In genomic region chr4:56864417-56865001, GRCm38 (mm10) we compare ENCODE assay signal across 8 mouse cellular contexts. TPM values are rescaled to one million over a fixed set of nuclear protein-coding genes. Genes with fewer than 3 reads are reported as not detected.
A peak's percentile ranks its signal among the peaks of the same experiment; 100 is the strongest.
DNase-seq lines count a peak whose midpoint lies in the region; ATAC-seq and TF ChIP-seq lines count a peak whose summit lies in the region.

No protein-coding gene starts in this region.

- H3K36me3 ChIP-seq in G1E (replicated peaks), result peaks cover 20% of the 10 kb centered on the region
- no peaks in the 10 kb centered on the region for H3K36me3 ChIP-seq in heart, postnatal 0 days (replicated peaks; ENCODE audit: control insufficient read depth, insufficient read depth, low read length)
- no peaks in the 10 kb centered on the region for H3K36me3 ChIP-seq in lung, embryonic 16.5 days (ENCODE audit: control insufficient read depth, insufficient read depth, low read length)

- peak overlapping the region; percentile 78 for H3K4me3 ChIP-seq in G1E (ENCODE audit: low read depth, low read length)
- peak overlapping the region; percentile 76 for H3K4me3 ChIP-seq in heart, postnatal 0 days (ENCODE audit: low read depth, low read length)
- H3K4me3 ChIP-seq in lung, embryonic 16.5 days (ENCODE audit: low read length), result peak overlapping the region; percentile 71

- H3K27ac ChIP-seq in heart, postnatal 0 days (ENCODE audit: low read depth), result peak overlapping the region; percentile 91
- peak overlapping the region; percentile 79 for H3K27ac ChIP-seq in lung, embryonic 16.5 days (ENCODE audit: low read length)

- no peaks in the 10 kb centered on the region for H3K9me3 ChIP-seq in G1E (replicated peaks)
- H3K9me3 ChIP-seq in heart, postnatal 0 days (replicated peaks; ENCODE audit: control insufficient read depth, low read length), result no peaks in the 10 kb centered on the region
- no peaks in the 10 kb centered on the region for H3K9me3 ChIP-seq in lung, embryonic 16.5 days (ENCODE audit: control insufficient read depth, low read length)

- peak overlapping the region; percentile 86 for H3K4me2 ChIP-seq in heart, postnatal 0 days (ENCODE audit: low read depth, low read length)
- H3K4me2 ChIP-seq in lung, embryonic 16.5 days (ENCODE audit: low read depth, low read length), result peak overlapping the region; percentile 90

- ATAC-seq in cerebellum, adult (ENCODE audit: insufficient number of reproducible peaks, low FRiP score, low TSS enrichment), result peak; percentile 57
- ATAC-seq in G1E (ENCODE audit: extremely low read depth, insufficient number of reproducible peaks, low FRiP score, poor library complexity, severe bottlenecking), result no peak
- ATAC-seq in heart, postnatal 0 days (ENCODE audit: insufficient read depth, low read depth), result peak; percentile 49
- ATAC-seq in lung, embryonic 16.5 days (ENCODE audit: low read depth), result peak; percentile 56

- DNase-seq in cerebellum, adult 9-11 months, result no peak
- peak; percentile 16 for DNase-seq in G1E (ENCODE audit: low spot score)
- DNase-seq in embryo, embryonic 9.5 days (ENCODE audit: extremely low spot score), result peak; percentile 58
- peak; percentile 57 for DNase-seq in heart, postnatal 0 days (ENCODE audit: low spot score)
- peak; percentile 28 to 30 for DNase-seq in layer of hippocampus, postnatal 25 days (ENCODE audit: extremely low spot score in 1 of 2, low spot score in 1 of 2)
- peak; percentile 41 to 56 for DNase-seq in right cerebral cortex, adult 2 months (ENCODE audit: low spot score in 2 of 2)

- H3K27me3 ChIP-seq in G1E (ENCODE audit: insufficient read depth, low read length), result no peaks in the 10 kb centered on the region
- no peaks in the 10 kb centered on the region for H3K27me3 ChIP-seq in heart, postnatal 0 days (ENCODE audit: control insufficient read depth, insufficient read depth, low read length)
- H3K27me3 ChIP-seq in lung, embryonic 16.5 days (ENCODE audit: control insufficient read depth, insufficient read depth, low read depth, low read length), result no peaks in the 10 kb centered on the region

- peaks cover 38% of the 10 kb centered on the region for H3K4me1 ChIP-seq in G1E (ENCODE audit: insufficient read depth, low read depth, low read length)
- peaks cover 27% of the 10 kb centered on the region for H3K4me1 ChIP-seq in heart, postnatal 0 days (ENCODE audit: control insufficient read depth, insufficient read depth)
- peaks cover 9% of the 10 kb centered on the region; the same call in 1 of the 2 replicates for H3K4me1 ChIP-seq in lung, embryonic 16.5 days (replicated peaks; ENCODE audit: control insufficient read depth, insufficient read depth, low read length)

- no peak for TF ChIP-seq EP300 in heart, postnatal 0 days (IDR thresholded peaks at IDR 0.05; ENCODE audit: low read depth)

- 1% methylated on average over 44 of the region's 49 CpGs for WGBS in heart, postnatal 0 days
- under 1% methylated on average over 48 of the region's 49 CpGs for WGBS in lung, embryonic 16.5 days

- peak overlapping the region; percentile 76 for H3K9ac ChIP-seq in heart, postnatal 0 days (replicated peaks; ENCODE audit: low read depth, low read length)
- H3K9ac ChIP-seq in lung, embryonic 16.5 days (ENCODE audit: low read length), result peak overlapping the region; percentile 82

- no peak for TF ChIP-seq CTCF in G1E (IDR thresholded peaks at IDR 0.05; ENCODE audit: low read depth, low read length)
- TF ChIP-seq CTCF in heart, postnatal 0 days (IDR thresholded peaks at IDR 0.05; ENCODE audit: low read depth), result no peak

RNA-seq across cellular contexts. Expression of gene Ctnnal1, which starts 0.5 kb away (rescaled TPM):
- total RNA-seq in G1E (2014; fragmentation: Nextera tagmentation) (3.7 and 8.8 TPM in 2 replicates), G1E (2017) (15.8 and 16.6 TPM in 2 replicates)
- polyA plus RNA-seq in G1E (2012), result 6.2 and 9.2 TPM in 2 replicates
- 27.9 and 34.3 TPM in 2 replicates for total RNA-seq in heart, postnatal 0 days (2014; rRNA removed; ENCODE audit: low replicate concordance)
- 34.4 and 35.5 TPM in 2 replicates for polyA plus RNA-seq in heart, postnatal 0 days (2015; fragmentation: Nextera tagmentation; extraction: Ambion mirVana)
- total RNA-seq in layer of hippocampus, postnatal 25 days (2021), result 10 to 100 TPM in 1 of 2 experiments, 1 to 10 TPM in 1; 9.8 to 15.9 TPM
- 19.9 and 21.7 TPM in 2 replicates for polyA plus RNA-seq in lung, embryonic 16.5 days (2015; fragmentation: Nextera tagmentation; extraction: Ambion mirVana)
